Mouse (Mus musculus) brain, embryonic 14.5 days (tissue): ENCODE measurements around the gene Ints12.

ENCODE experiments used
- CTCF ChIP-seq: fragments of 200-500 bp; IDR thresholded peaks from 2 replicates; pipeline ENCODE4 v1.5.1; 2012; ENCODE audit warnings: inconsistent platforms, mild to moderate bottlenecking, moderate library complexity, borderline replicate concordance; ENCODE audit not compliant: insufficient read depth, insufficient read length; ENCODE audit errors: extremely low read depth
- POLR2A ChIP-seq: fragments of 200-500 bp; IDR thresholded peaks from 2 replicates; pipeline ENCODE4 v1.6.1; 2012; ENCODE audit warnings: mild to moderate bottlenecking, inconsistent platforms, borderline replicate concordance; ENCODE audit not compliant: poor library complexity, insufficient read depth, insufficient read length, severe bottlenecking; ENCODE audit errors: extremely low read depth

DNA sequence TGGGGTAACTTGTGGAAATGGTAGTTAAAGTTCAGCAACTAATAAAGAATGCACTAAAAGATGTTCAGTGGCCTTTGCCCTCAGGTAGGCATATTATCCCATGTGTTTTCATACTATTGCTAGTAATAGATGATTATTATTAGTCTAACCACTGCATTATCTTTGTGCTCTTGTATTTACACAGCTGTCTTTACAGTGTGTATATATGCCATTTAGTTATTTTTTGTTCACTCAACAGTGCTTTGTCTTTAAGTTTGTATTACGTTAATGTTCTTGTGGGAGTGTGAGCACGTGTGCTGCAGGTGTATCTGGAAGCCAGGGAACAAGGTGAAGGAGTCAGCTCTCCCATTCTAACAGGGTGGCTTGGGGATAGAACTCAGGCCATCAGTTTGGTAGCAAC, 7.3 kb downstream of the Ints12 start:
- TF ChIP-seq POLR2A, result no peak
- TF ChIP-seq CTCF, result no peak
